Mouse (Mus musculus): ENCODE measurements around the gene Ift74. TPM values are rescaled to one million over a fixed set of nuclear protein-coding genes. Genes with fewer than 3 reads are reported as not detected.

Gene Ift74
- polyA plus RNA-seq, 1 experiment from 2014 or later = 37.6 TPM

MicroRNAs encoded within 50 kb of the gene (microRNA counts, 519-probe panel; counts per million panel counts)
- 4,448 counts per million, percentile 58 among the panel's probes with 10 or more counts for microRNA mmu-miR-872

Small RNA genes within 50 kb of the gene (microRNA-seq; reads per million reads assigned to microRNA genes)
- 3,647 reads per million, percentile 90 among the genes with 10 or more reads in this experiment for gene Mir872

Other genes starting within 250 kb of the Ift74 start
- 0.49 and 0.94 TPM in 2 replicates for gene Gm10306, start 57.9 kb upstream of the Ift74 start, polyA plus RNA-seq (2014; fragmentation: Nextera tagmentation; extraction: Ambion mirVana)
- gene Caap1, start 57.7 kb upstream of the Ift74 start, polyA plus RNA-seq (2014; fragmentation: Nextera tagmentation; extraction: Ambion mirVana) = 22.8 and 23.0 TPM in 2 replicates
- 69.4 and 75.4 TPM in 2 replicates for gene Plaa, start 11.2 kb upstream of the Ift74 start, polyA plus RNA-seq (2014; fragmentation: Nextera tagmentation; extraction: Ambion mirVana)
- gene Lrrc19, start 35.7 kb downstream of the Ift74 start, polyA plus RNA-seq (2014; fragmentation: Nextera tagmentation; extraction: Ambion mirVana) = 0.10 and 0.30 TPM in 2 replicates
- 7.7 and 9.9 TPM in 2 replicates for gene Tek, start 124.8 kb downstream of the Ift74 start, polyA plus RNA-seq (2014; fragmentation: Nextera tagmentation; extraction: Ambion mirVana)

Data from forebrain, embryonic 14.5 days (tissue).